Mouse (Mus musculus): ENCODE results near the gene Galnt3.

DNA sequence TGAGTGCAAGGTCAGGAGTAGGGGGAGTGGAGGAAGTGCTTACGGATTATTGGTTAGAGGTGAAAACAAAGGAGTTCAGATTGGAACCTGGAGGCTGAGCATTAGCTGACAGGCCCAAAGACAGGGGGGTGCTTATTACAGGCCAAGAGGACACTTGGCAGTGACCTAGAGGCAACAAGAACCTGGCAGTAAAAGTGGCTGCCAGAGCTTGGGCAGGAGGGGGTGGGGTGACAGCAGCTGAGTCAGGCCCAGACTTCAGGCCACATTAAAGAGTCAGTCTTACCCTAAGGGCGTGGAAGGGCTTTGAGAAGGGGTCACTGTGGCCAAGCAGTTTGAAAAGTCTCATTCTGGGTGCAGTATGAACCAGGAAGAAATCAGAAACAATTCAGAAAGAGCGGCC lies 7.1 kb downstream of the Galnt3 start:
- TF ChIP-seq CTCF (IDR thresholded peaks at IDR 0.05; ENCODE audit: low read depth) (no peak), EP300 (IDR thresholded peaks at IDR 0.05; ENCODE audit: low read depth) (no peak)
